Mouse (Mus musculus): Measurements from ENCODE around the gene Opn3. TPM values are rescaled to one million over a fixed set of nuclear protein-coding genes. Genes with fewer than 3 reads are reported as not detected.

Opn3 gene
- total and polyA plus RNA-seq, 3 experiments: 0.50 to 2.2 TPM; not detected in 1

- no peak overlapping the region for H3K9ac ChIP-seq (ENCODE audit: control insufficient read depth, low read depth, low read length, poor library complexity, severe bottlenecking)
- DNase-seq (ENCODE audit: low read depth, low spot score): no peak
- no peaks in the 10 kb centered on the region for H3K4me1 ChIP-seq (ENCODE audit: control insufficient read depth in 1 of 2, insufficient read depth in 2 of 2, low read length in 2 of 2)
- H3K9me3 ChIP-seq (replicated peaks; ENCODE audit: insufficient read depth, low read length): no peaks in the 10 kb centered on the region
- no peak overlapping the region for H3K4me3 ChIP-seq (ENCODE audit: control insufficient read depth in 1 of 2, insufficient read depth in 1 of 2, low read depth in 2 of 2, low read length in 2 of 2)
- no peaks in the 10 kb centered on the region for H3K36me3 ChIP-seq (ENCODE audit: control insufficient read depth in 1 of 2, insufficient read depth in 2 of 2, low read length in 2 of 2)
- no peak overlapping the region for H3K27ac ChIP-seq (ENCODE audit: control insufficient read depth, low read depth, low read length)
- H3K79me2 ChIP-seq (ENCODE audit: control insufficient read depth, insufficient read depth, low read length, poor library complexity): no peaks in the 10 kb centered on the region
- TF ChIP-seq MAFK (IDR thresholded peaks at IDR 0.05; ENCODE audit: borderline replicate concordance, low read depth, low read length): no peak
- no peak for TF ChIP-seq EP300 (IDR thresholded peaks at IDR 0.05; ENCODE audit: low read depth in 1 of 2, low read length in 2 of 2)
- no peak for TF ChIP-seq TAL1 (IDR thresholded peaks at IDR 0.05; ENCODE audit: low read length)
- TF ChIP-seq BHLHE40 (IDR thresholded peaks at IDR 0.05; ENCODE audit: borderline replicate concordance, low read depth, low read length): no peak
- TF ChIP-seq CTCF (IDR thresholded peaks at IDR 0.05 in 2 of 3, conservative IDR thresholded peaks at IDR 0.05 in 1 of 3; ENCODE audit: control insufficient read depth in 1 of 3, insufficient read depth in 1 of 3, low read depth in 2 of 3, low read length in 3 of 3, poor library complexity in 1 of 3, severe bottlenecking in 1 of 3): no peak
- no peaks in the 10 kb centered on the region for H3K27me3 ChIP-seq (ENCODE audit: control insufficient read depth in 1 of 2, insufficient read depth in 2 of 2, low read length in 2 of 2)
Observed at GRCm38 (mm10) chr1:175699375-175699774, 6.8 kb upstream of the Opn3 start.

DNA sequence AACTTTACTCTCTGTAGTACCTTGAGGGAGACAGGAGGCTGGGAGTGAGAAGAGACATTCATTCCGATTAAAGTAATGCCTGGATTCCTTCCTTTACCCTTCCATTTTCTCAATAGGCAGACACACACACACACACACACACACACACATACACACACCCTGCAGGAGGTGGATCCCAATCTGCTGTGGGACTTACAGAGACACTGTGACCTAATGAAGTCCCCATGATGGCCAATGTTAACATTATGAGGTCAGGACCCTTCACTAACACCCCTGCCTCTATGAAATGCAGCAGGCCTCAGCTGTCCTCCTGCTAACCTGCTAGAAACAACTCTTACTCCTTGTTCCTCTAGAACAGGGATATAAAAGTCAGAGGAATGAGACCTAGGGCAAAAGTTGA, 5.7 kb upstream of the Opn3 start, which contains the start of gene Wdr64:
TSS of gene Wdr64 (plus strand) at position 301 of the 400 bp plus-strand sequence.
- Histone ChIP-seq H3K4me3 (ENCODE audit: control insufficient read depth in 1 of 2, insufficient read depth in 1 of 2, low read depth in 2 of 2, low read length in 2 of 2) (no peak within 1 kb of the TSS), H3K9me3 (replicated peaks; ENCODE audit: insufficient read depth, low read length) (no peaks in the 10 kb centered on the region), H3K9ac (ENCODE audit: control insufficient read depth, low read depth, low read length, poor library complexity, severe bottlenecking) (no peak within 1 kb of the TSS), H3K36me3 (ENCODE audit: control insufficient read depth in 1 of 2, insufficient read depth in 2 of 2, low read length in 2 of 2) (no peaks in the 10 kb centered on the region), H3K27ac (ENCODE audit: control insufficient read depth, low read depth, low read length) (no peak within 1 kb of the TSS), H3K27me3 (ENCODE audit: control insufficient read depth in 1 of 2, insufficient read depth in 2 of 2, low read length in 2 of 2) (no peaks in the 10 kb centered on the region), H3K79me2 (ENCODE audit: control insufficient read depth, insufficient read depth, low read length, poor library complexity) (no peaks in the 10 kb centered on the region), H3K4me1 (ENCODE audit: control insufficient read depth in 1 of 2, insufficient read depth in 2 of 2, low read length in 2 of 2) (no peaks in the 10 kb centered on the region)
- no peak for DNase-seq (ENCODE audit: low read depth, low spot score)
- TF ChIP-seq ZNF384 (IDR thresholded peaks at IDR 0.05; ENCODE audit: low read depth, low read length): no peak
- no peak for TF ChIP-seq UBTF (IDR thresholded peaks at IDR 0.05; ENCODE audit: borderline replicate concordance, insufficient read depth, low read depth, low read length)
- no peak for TF ChIP-seq SIN3A (IDR thresholded peaks at IDR 0.05; ENCODE audit: low read length)
- no peak for TF ChIP-seq POLR2AphosphoS5 (IDR thresholded peaks at IDR 0.05; ENCODE audit: borderline replicate concordance, low read depth, low read length)
- no peak for TF ChIP-seq ZKSCAN1 (IDR thresholded peaks at IDR 0.05; ENCODE audit: low read depth, low read length)
- TF ChIP-seq POLR2A (IDR thresholded peaks at IDR 0.05; ENCODE audit: control insufficient read depth in 1 of 2, insufficient read depth in 1 of 2, low read depth in 1 of 2, low read length in 2 of 2, poor library complexity in 1 of 2): no peak
- TF ChIP-seq CHD2 (IDR thresholded peaks at IDR 0.05; ENCODE audit: low read length): no peak
- no peak for TF ChIP-seq RAD21 (IDR thresholded peaks at IDR 0.05; ENCODE audit: low read depth, low read length)

- H3K4me1 ChIP-seq (ENCODE audit: control insufficient read depth in 1 of 2, insufficient read depth in 2 of 2, low read length in 2 of 2): no peaks in the 10 kb centered on the region; a peak in 2 of 4 replicates
- 0 out of 2 replicates have a peak, but pooled peaks have one; percentile 25 for TF ChIP-seq SIN3A (IDR thresholded peaks at IDR 0.05; ENCODE audit: low read length)
- no peak for TF ChIP-seq GABPA (IDR thresholded peaks at IDR 0.05; ENCODE audit: low read depth, low read length)
- no peak for TF ChIP-seq POLR2A (IDR thresholded peaks at IDR 0.05; ENCODE audit: control insufficient read depth in 1 of 2, insufficient read depth in 1 of 2, low read depth in 1 of 2, low read length in 2 of 2, poor library complexity in 1 of 2)
- no peak for TF ChIP-seq SMC3 (IDR thresholded peaks at IDR 0.05; ENCODE audit: low read depth, low read length)
- no peak for TF ChIP-seq MAZ (IDR thresholded peaks at IDR 0.05; ENCODE audit: low read depth, low read length)
- no peak for TF ChIP-seq POLR2AphosphoS5 (IDR thresholded peaks at IDR 0.05; ENCODE audit: borderline replicate concordance, low read depth, low read length)
- TF ChIP-seq POLR2AphosphoS2 (IDR thresholded peaks at IDR 0.05; ENCODE audit: low read length): no peak
- no peak for TF ChIP-seq USF1 (IDR thresholded peaks at IDR 0.05; ENCODE audit: low read depth, low read length)
- TF ChIP-seq MXI1 (IDR thresholded peaks at IDR 0.05; ENCODE audit: low read depth, low read length): peak; percentile 6; the same call in 1 of the 2 replicates
- TF ChIP-seq MAFK (IDR thresholded peaks at IDR 0.05; ENCODE audit: borderline replicate concordance, low read depth, low read length): no peak
- no peak for TF ChIP-seq ELF1 (IDR thresholded peaks at IDR 0.05; ENCODE audit: low read depth, low read length)
- TF ChIP-seq TCF12 (IDR thresholded peaks at IDR 0.05; ENCODE audit: low read depth, low read length): no peak
- peaks cover 0 to 13% of the 10 kb centered on the region in 2 experiments; a peak in 2 of 4 replicates for H3K36me3 ChIP-seq (ENCODE audit: control insufficient read depth in 1 of 2, insufficient read depth in 2 of 2, low read length in 2 of 2)
- DNase-seq (ENCODE audit: low read depth, low spot score): peak; percentile 50
- H3K27ac ChIP-seq (ENCODE audit: control insufficient read depth, low read depth, low read length): no peak overlapping the region
- no peaks in the 10 kb centered on the region for H3K27me3 ChIP-seq (ENCODE audit: control insufficient read depth in 1 of 2, insufficient read depth in 2 of 2, low read length in 2 of 2)
- H3K4me3 ChIP-seq (ENCODE audit: control insufficient read depth in 1 of 2, insufficient read depth in 1 of 2, low read depth in 2 of 2, low read length in 2 of 2): peak overlapping the region; percentile 82 to 91
- H3K9me3 ChIP-seq (replicated peaks; ENCODE audit: insufficient read depth, low read length): no peaks in the 10 kb centered on the region
- peak overlapping the region; percentile 71 for H3K9ac ChIP-seq (ENCODE audit: control insufficient read depth, low read depth, low read length, poor library complexity, severe bottlenecking)
- peaks cover 6% of the 10 kb centered on the region for H3K79me2 ChIP-seq (ENCODE audit: control insufficient read depth, insufficient read depth, low read length, poor library complexity)
Observed at GRCm38 (mm10) chr1:175693429-175693960, 919 bp upstream of the Opn3 start.
